Mouse (Mus musculus) neural tube, embryonic 15.5 days (tissue): ENCODE measurements around the gene Pxmp2. TPM values are rescaled to one million over a fixed set of nuclear protein-coding genes. Genes with fewer than 3 reads are reported as not detected.

Experiments
- ATAC-seq: fragments of 200-750 bp; cut with Nextera tagmentation; 2 replicates; pipeline ENCODE4 v1.8.0; 2017; ENCODE audit warnings: mild to moderate bottlenecking, moderate TSS enrichment, moderate library complexity; ENCODE audit not compliant: low FRiP score
- H3K27ac ChIP-seq: fragments of 300-500 bp; sonication (generic); replicated peaks from 2 replicates; pipeline ENCODE4 v1.5.1; 2015; ENCODE audit warnings: mild to moderate bottlenecking, inconsistent platforms
- H3K27me3 ChIP-seq: fragments of 300-500 bp; sonication (generic); replicated peaks from 2 replicates; pipeline ENCODE4 v1.6.1; 2015; ENCODE audit warnings: inconsistent platforms
- H3K36me3 ChIP-seq: fragments of 300-500 bp; sonication (generic); 2 replicates; pipeline ENCODE4 v1.6.1; 2015; ENCODE audit warnings: inconsistent platforms
- H3K4me1 ChIP-seq: fragments of 300-500 bp; sonication (generic); 2 replicates; pipeline ENCODE4 v1.6.1; 2015; ENCODE audit warnings: inconsistent platforms
- H3K4me2 ChIP-seq: fragments of 300-500 bp; sonication (generic); 2 replicates; pipeline ENCODE4 v1.6.1; 2015; ENCODE audit warnings: inconsistent platforms, mild to moderate bottlenecking, moderate library complexity
- H3K4me3 ChIP-seq: fragments of 300-500 bp; sonication (generic); replicated peaks from 2 replicates; pipeline ENCODE4 v1.5.1; 2015; ENCODE audit warnings: mild to moderate bottlenecking, inconsistent platforms
- H3K9ac ChIP-seq: fragments of 300-500 bp; sonication (generic); replicated peaks from 2 replicates; pipeline ENCODE4 v1.6.1; 2015; ENCODE audit warnings: mild to moderate bottlenecking, inconsistent platforms
- H3K9me3 ChIP-seq: fragments of 300-500 bp; sonication (generic); replicated peaks from 2 replicates; pipeline ENCODE4 v1.6.1; 2016; ENCODE audit warnings: inconsistent platforms
- WGBS: fragments of 180-500 bp; shearing (Covaris S2); methylation state at CpG from one replicate; pipeline ENCODE4 v1.1.7; 2015; ENCODE audit warnings: mixed read lengths; 5-methylcytosine and 5-hydroxymethylcytosine counted together
- polyA plus RNA-seq: library from polyadenylated mRNA; unstranded; fragments of >200 nt; fragmentation: Nextera tagmentation; extraction: Ambion mirVana; gene quantifications from 2 replicates; pipeline ENCODE4 v1.2.1, GENCODE M21; 2015

Pxmp2 gene
- 11.7 and 14.6 TPM in 2 replicates for polyA plus RNA-seq

- H3K27ac ChIP-seq: peak within 1 kb of the TSS; percentile 60
- H3K27me3 ChIP-seq: no peaks in the 10 kb centered on the region
- H3K36me3 ChIP-seq: peaks cover 2% of the 10 kb centered on the region; the same call in 1 of the 2 replicates
- peak within 1 kb of the TSS; percentile 97 for H3K4me2 ChIP-seq
- H3K4me1 ChIP-seq: peaks cover 17% of the 10 kb centered on the region
- H3K9ac ChIP-seq: peak within 1 kb of the TSS; percentile 81
- WGBS: under 1% methylated on average over 55 of the region's 64 CpGs
- ATAC-seq: peak; percentile 98
- H3K9me3 ChIP-seq: no peaks in the 10 kb centered on the region
- peak within 1 kb of the TSS; percentile 88 for H3K4me3 ChIP-seq
Measured at GRCm38 (mm10) chr5:110285770-110286445, at the start of gene Pxmp2, which contains the start of gene Pole. Gene Pxmp2 (minus strand): TSS chr5:110286186. Gene Pole (plus strand): TSS chr5:110286306.

- H3K27ac ChIP-seq: no peak overlapping the region
- H3K27me3 ChIP-seq: no peaks in the 10 kb centered on the region
- 87% methylated on average over 3 of the region's 3 CpGs for WGBS
- no peak overlapping the region for H3K9ac ChIP-seq
- peaks cover 27% of the 10 kb centered on the region for H3K36me3 ChIP-seq
- no peak overlapping the region for H3K4me3 ChIP-seq
- no peak overlapping the region for H3K4me2 ChIP-seq
- no peaks in the 10 kb centered on the region for H3K4me1 ChIP-seq
- ATAC-seq: no peak
- H3K9me3 ChIP-seq: no peaks in the 10 kb centered on the region
Measured at GRCm38 (mm10) chr5:110330508-110330907, 44.5 kb upstream of the Pxmp2 start.

- H3K9ac ChIP-seq: no peak overlapping the region
- WGBS: 93% methylated on average over 3 of the region's 3 CpGs
- no peak overlapping the region for H3K4me3 ChIP-seq
- peaks cover 6% of the 10 kb centered on the region for H3K36me3 ChIP-seq
- no peak for ATAC-seq
- no peaks in the 10 kb centered on the region for H3K27me3 ChIP-seq
- no peak overlapping the region for H3K27ac ChIP-seq
- no peak overlapping the region for H3K4me2 ChIP-seq
- H3K9me3 ChIP-seq: no peaks in the 10 kb centered on the region
- H3K4me1 ChIP-seq: no peaks in the 10 kb centered on the region
Measured at GRCm38 (mm10) chr5:110313127-110313526, 27.1 kb upstream of the Pxmp2 start.

- H3K9ac ChIP-seq: no peak overlapping the region
- H3K27ac ChIP-seq: no peak overlapping the region
- no peak for ATAC-seq
- 94% methylated on average over 7 of the region's 7 CpGs for WGBS
- H3K36me3 ChIP-seq: peaks cover 17% of the 10 kb centered on the region
- H3K4me1 ChIP-seq: no peaks in the 10 kb centered on the region
- no peaks in the 10 kb centered on the region for H3K9me3 ChIP-seq
- H3K4me2 ChIP-seq: no peak overlapping the region
- H3K27me3 ChIP-seq: no peaks in the 10 kb centered on the region
- no peak overlapping the region for H3K4me3 ChIP-seq
Measured at GRCm38 (mm10) chr5:110308861-110309260, 22.9 kb upstream of the Pxmp2 start.

GRCm38 (mm10) chr5:110300591-110300990 lies 14.6 kb upstream of the Pxmp2 start:
- H3K4me3 ChIP-seq: no peak overlapping the region
- no peak overlapping the region for H3K9ac ChIP-seq
- peaks cover 24% of the 10 kb centered on the region for H3K36me3 ChIP-seq
- no peak overlapping the region for H3K27ac ChIP-seq
- ATAC-seq: no peak
- no peak overlapping the region for H3K4me2 ChIP-seq
- 93% methylated on average over 2 of the region's 2 CpGs for WGBS
- H3K9me3 ChIP-seq: no peaks in the 10 kb centered on the region
- H3K4me1 ChIP-seq: no peaks in the 10 kb centered on the region
- no peaks in the 10 kb centered on the region for H3K27me3 ChIP-seq

GRCm38 (mm10) chr5:110296637-110297036 lies 10.7 kb upstream of the Pxmp2 start:
- Histone ChIP-seq H3K4me3 (no peak overlapping the region), H3K9ac (no peak overlapping the region), H3K9me3 (no peaks in the 10 kb centered on the region), H3K36me3 (peaks cover 20% of the 10 kb centered on the region; the same call in 1 of the 2 replicates), H3K27ac (no peak overlapping the region), H3K4me2 (no peak overlapping the region), H3K4me1 (no peaks in the 10 kb centered on the region), H3K27me3 (no peaks in the 10 kb centered on the region)
- ATAC-seq: no peak
- 90% methylated on average over 1 of the region's 1 CpGs for WGBS

GRCm38 (mm10) chr5:110291649-110292048 lies 5.7 kb upstream of the Pxmp2 start:
- Histone ChIP-seq H3K4me1 (peaks cover 5% of the 10 kb centered on the region), H3K27me3 (no peaks in the 10 kb centered on the region), H3K36me3 (peaks cover 21% of the 10 kb centered on the region; the same call in 1 of the 2 replicates), H3K9me3 (no peaks in the 10 kb centered on the region), H3K4me3 (no peak overlapping the region), H3K4me2 (no peak overlapping the region), H3K9ac (no peak overlapping the region), H3K27ac (no peak overlapping the region)
- no peak for ATAC-seq
- 97% methylated on average over 1 of the region's 1 CpGs for WGBS

GRCm38 (mm10) chr5:110287084-110287475 lies 1.1 kb upstream of the Pxmp2 start:
- no peaks in the 10 kb centered on the region for H3K9me3 ChIP-seq
- peak overlapping the region; percentile 88; the same call in 1 of the 2 replicates for H3K4me3 ChIP-seq
- no peak for ATAC-seq
- H3K36me3 ChIP-seq: peaks cover 11% of the 10 kb centered on the region; the same call in 1 of the 2 replicates
- H3K27ac ChIP-seq: no peak overlapping the region
- peaks cover 17% of the 10 kb centered on the region for H3K4me1 ChIP-seq
- no peaks in the 10 kb centered on the region for H3K27me3 ChIP-seq
- no peak overlapping the region for H3K9ac ChIP-seq
- 73% methylated on average over 2 of the region's 2 CpGs for WGBS
- peak overlapping the region; percentile 97 for H3K4me2 ChIP-seq

- H3K27me3 ChIP-seq: no peaks in the 10 kb centered on the region
- WGBS: 2% methylated on average over 31 of the region's 31 CpGs
- H3K27ac ChIP-seq: peak overlapping the region; percentile 60
Measured at GRCm38 (mm10) chr5:110286446-110287083, 579 bp upstream of the Pxmp2 start.

GRCm38 (mm10) chr5:110285156-110285555 lies 830 bp downstream of the Pxmp2 start:
- H3K27me3 ChIP-seq: no peaks in the 10 kb centered on the region
- H3K9ac ChIP-seq: no peak overlapping the region
- ATAC-seq: no peak
- no peak overlapping the region for H3K27ac ChIP-seq
- 9% methylated on average over 15 of the region's 15 CpGs for WGBS
- H3K4me3 ChIP-seq: peak overlapping the region; percentile 88
- H3K4me1 ChIP-seq: peaks cover 17% of the 10 kb centered on the region
- H3K4me2 ChIP-seq: peak overlapping the region; percentile 97
- H3K9me3 ChIP-seq: no peaks in the 10 kb centered on the region
- no peaks in the 10 kb centered on the region for H3K36me3 ChIP-seq

More at GRCm38 (mm10) chr5:110286446-110287083, 579 bp upstream of the Pxmp2 start:
- Histone ChIP-seq H3K9me3 (no peaks in the 10 kb centered on the region), H3K36me3 (peaks cover 9% of the 10 kb centered on the region; the same call in 1 of the 2 replicates), H3K4me3 (peak overlapping the region; percentile 88), H3K4me1 (peaks cover 17% of the 10 kb centered on the region), H3K9ac (peak overlapping the region; percentile 81), H3K4me2 (peak overlapping the region; percentile 97)
- ATAC-seq: peak; percentile 56; the same call in 1 of the 2 replicates

- Histone ChIP-seq H3K4me2 (peak overlapping the region; percentile 97), H3K27me3 (no peaks in the 10 kb centered on the region), H3K36me3 (no peaks in the 10 kb centered on the region), H3K4me1 (peaks cover 17% of the 10 kb centered on the region), H3K4me3 (no peak overlapping the region), H3K27ac (no peak overlapping the region), H3K9ac (no peak overlapping the region), H3K9me3 (no peaks in the 10 kb centered on the region)
- 8% methylated on average over 4 of the region's 4 CpGs for WGBS
- no peak for ATAC-seq
Measured at GRCm38 (mm10) chr5:110284536-110284935, 1.4 kb downstream of the Pxmp2 start.

GRCm38 (mm10) chr5:110281984-110282383 lies 4.0 kb downstream of the Pxmp2 start:
- no peaks in the 10 kb centered on the region for H3K27me3 ChIP-seq
- no peak overlapping the region for H3K9ac ChIP-seq
- whole genome bisulfite sequencing: 86% methylated on average over 2 of the region's 2 CpGs
- no peaks in the 10 kb centered on the region for H3K9me3 ChIP-seq
- H3K4me1 ChIP-seq: peaks cover 14% of the 10 kb centered on the region
- no peak for ATAC-seq
- H3K36me3 ChIP-seq: no peaks in the 10 kb centered on the region
- H3K27ac ChIP-seq: no peak overlapping the region
- no peak overlapping the region for H3K4me2 ChIP-seq
- H3K4me3 ChIP-seq: no peak overlapping the region
